Mouse (Mus musculus) cerebellum, adult 8-10 months (tissue): ENCODE measurements around the gene 1700001C19Rik.
"Not testable (repeated sequence)": the region's sequence is repeated elsewhere in the genome, so short reads cannot be mapped to it uniquely, and the experiment has no call there.

Experiments used
- DNase-seq: peaks from one replicate; pipeline ENCODE4 v3.0.0; 2022

Gene 1700001C19Rik

DNA sequence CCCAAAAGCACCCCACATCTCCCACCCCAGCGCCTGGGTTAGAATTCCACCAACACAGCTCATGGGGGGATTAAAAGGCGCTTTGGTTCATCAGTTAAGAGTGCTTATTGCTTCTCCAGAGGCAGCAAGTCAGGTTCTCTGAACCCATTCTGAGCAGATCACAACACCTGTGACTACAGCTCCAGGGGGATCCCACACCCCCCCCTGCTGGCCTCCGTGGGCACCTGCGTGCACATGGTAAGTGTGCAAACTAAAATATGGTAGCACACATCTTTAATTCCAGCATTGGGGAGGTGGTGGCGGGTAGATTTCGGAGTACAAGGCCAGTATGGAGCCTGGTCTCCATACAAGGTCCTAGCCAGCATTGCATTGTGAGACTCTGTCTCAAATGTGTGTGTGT, 9.9 kb downstream of the 1700001C19Rik start:
- DNase-seq: no peak

DNA sequence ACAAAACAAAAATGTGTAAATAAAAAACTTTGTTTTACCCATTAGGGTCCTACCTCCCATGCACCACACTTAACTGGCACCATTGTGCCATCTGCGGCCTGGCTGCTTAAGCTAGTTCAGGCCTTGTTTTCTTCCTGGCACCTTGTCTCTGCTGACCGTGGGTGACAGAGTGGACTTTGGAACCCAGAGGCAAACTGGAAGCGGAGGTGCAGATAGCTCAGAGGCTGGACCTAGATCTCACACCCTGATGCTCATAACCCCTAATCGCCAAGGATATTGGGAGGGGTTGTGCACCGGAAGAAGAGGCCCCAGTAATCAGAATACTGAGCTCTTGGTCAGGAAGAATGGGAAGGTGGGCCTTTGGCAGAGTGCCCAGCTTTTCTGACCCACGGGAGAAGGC, 13.0 kb downstream of the 1700001C19Rik start:
- DNase-seq: no peak

DNA sequence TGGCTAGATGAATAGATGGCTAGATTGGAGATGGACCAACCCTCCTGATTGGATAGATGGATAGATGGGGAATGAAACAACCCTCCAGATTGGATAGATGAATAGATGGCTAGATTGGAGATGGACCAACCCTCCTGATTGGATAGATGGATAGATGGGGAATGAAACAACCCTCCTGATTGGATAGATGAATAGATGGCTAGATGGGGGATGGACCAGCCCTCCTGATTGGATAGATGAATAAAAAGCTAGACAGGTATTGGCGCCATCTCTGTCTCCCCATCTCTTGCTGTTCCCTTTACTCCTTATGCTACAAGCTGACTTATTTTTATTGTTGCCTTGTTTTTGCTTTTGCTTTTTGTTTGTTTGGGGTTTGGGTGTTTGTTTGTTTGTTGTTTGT, 14.6 kb downstream of the 1700001C19Rik start:
- not testable (repeated sequence) for DNase-seq

DNA sequence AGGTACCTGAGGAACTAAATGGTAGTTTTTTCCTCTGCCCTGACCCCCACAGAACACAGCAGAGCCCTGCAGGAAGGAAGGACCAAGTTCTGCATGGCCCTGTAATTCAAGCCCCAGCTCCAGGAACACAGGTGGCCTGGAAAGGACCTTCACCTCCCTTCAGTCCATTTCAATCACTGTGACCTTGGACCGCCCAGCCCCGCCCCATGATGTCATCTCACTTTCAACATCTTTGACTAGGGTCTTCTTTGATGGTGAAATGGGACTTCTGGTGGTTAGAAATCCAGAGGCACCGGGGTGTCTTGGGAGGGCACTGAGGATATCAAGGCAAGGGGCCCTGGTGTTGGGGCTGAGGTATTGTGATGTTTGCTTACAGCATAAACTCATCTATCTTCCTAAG, 15.6 kb downstream of the 1700001C19Rik start:
- DNase-seq: no peak

DNA sequence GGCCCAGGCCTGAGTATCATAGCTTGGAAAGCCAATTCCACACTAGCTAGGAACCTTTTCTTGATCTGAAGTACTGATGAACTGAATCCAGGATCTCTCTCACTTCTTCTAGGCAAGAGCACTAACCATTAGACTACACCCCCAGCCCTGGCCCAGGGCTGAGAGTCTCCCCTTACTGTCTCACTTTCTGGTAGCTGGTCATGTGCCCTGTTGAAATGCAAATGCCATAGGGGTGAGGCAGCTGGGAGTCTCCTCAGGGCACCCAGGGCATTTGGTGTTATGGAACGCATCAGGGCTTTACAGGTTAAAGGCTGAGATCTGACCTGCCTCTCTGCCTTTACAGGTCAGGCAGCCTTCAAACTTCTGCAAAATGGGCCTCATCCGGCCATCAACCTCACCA, 17.0 kb downstream of the 1700001C19Rik start:
- no peak for DNase-seq

DNA sequence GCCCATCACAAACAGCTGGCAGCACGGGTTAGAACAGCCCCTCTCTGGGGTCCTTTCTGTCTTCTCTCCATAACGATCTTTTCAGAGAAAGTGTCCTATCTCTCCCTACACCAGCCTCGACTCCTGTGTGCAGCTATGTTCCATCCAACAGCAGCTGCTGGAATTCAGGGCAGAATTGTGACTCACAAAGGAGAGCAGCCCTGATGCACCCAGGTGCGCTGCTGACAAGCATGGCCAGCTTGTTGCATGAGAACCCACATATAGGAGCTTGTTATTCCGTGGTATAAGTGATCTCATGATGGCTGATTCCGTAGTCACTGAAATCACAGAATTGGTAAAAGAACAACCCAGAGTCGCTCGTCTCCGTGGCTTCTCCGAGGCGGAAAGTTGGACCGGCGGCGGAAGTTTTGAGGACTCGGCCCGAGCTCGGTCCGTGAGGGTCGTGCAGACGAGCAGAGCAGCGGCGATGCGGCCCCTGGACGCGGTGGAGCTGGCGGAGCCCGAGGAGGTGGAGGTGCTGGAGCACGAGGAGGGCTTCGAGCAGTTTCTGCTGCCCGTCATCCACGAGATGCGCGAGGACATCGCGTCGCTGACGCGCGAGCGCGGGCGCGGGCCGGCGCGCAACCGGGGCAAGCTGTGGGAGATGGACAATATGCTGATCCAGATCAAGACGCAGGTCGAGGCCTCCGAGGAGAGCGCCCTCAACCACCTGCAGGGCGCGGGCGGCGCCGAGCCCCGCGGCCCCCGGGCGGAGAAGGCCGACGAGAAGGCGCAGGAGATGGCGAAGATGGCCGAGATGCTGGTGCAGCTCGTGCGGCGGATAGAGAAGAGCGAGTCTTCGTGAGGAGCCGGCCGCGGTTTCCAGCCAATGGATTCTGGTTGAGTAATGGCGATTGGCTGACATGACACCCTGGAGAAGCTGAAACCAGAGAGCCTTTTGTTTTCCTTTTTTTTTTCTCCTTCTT, 27.0 kb downstream of the 1700001C19Rik start:
- DNase-seq: peak; percentile 22

DNA sequence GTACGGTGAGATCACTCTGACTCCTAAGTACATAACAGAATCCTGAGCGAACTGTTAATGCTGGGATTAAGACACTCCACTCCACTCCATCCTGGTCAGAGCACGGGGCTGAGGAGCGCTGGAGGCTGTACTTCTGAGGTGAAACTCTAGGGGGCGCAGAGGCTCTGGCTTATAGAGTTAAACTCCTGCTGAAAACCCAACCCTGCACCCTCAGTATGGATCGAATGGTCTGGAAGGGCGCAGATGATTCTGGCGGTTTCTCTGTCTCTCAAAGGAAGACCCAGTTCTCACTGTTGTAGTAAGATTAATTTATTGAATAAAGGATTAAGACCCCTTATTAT, 28.6 kb downstream of the 1700001C19Rik start:
- DNase-seq: peak; percentile 48

DNA sequence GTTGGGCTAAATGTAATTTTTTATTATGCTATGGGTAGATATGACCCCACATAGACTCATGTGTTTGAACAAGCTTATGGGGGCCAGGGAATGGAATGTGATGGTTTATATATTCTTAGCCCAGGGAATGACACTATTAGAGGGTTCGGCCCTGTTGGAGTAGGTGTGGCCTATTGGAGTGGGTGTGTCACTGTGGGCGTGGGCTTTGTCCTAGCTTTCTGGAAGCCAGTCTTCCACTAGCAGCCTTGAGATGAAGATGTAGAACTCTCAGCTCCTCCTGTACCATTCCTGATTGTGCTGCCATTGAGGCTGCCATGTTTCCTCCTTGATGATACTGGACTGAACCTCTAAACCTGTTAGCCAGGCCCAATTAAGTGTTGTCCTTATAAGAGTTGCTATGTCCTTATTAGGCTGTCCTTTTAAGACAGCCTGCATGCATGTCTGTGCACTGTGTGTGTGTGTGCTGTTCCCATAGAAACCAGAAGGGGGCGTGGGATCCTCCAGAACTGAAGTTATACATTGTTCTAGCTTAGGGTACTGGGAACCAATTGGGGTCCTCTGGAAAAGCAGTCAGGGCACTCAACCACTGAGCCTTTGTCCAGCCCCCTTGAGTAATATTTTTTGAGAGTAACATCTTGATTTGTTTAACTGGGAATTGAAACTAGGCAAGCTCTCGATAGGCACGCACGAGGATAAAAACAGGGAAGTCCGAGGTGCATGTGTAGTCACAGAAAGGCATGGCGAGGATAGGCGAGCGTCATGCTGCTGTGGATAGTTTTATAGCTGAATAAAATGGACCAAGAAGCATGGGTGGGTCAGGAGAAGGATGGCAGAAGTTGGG, 29.2 kb downstream of the 1700001C19Rik start:
- DNase-seq: no peak

DNA sequence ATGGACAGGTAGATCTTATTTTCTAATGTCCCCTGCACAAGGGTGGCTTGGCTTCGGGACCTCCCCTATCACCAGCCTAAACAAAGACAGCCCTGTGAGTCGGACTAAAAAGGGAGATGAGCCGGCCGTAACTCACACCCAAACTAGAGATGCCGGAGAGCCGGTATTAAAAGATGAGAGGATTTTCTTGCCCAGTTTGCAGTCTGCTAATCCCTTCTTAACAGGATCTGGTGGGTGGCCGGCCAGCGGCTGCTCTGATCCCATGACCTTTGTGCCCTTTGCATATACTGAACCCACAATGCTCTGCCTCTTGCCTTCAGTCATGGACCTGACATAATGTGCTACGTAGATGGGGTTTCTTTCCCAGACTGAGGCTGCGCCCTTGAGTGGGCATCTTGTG, 36.7 kb downstream of the 1700001C19Rik start, which contains the start of gene Guca1a:
Gene Guca1a, minus strand, starts transcription at position 134 of the 400 bp plus-strand sequence.
- DNase-seq: no peak

DNA sequence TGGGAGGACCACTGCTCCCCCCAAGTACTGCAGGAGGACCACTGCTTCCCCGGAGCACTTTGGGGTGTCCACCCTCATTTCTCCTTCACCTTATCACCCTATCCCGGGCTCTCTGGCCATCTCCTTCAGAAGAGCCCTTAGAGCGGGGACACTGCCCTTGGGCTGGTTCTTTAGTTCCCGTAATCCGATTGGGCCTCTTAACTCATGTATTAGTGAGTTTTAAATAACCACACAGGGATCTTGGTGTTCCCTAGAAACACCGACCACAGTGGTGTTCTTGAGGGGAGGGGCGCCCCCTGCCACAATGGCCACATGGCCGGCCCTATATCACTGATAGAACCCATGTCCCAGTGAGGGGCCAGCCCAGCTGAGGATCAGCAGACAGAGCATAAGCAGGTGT, 38.1 kb downstream of the 1700001C19Rik start:
- no peak for DNase-seq

DNA sequence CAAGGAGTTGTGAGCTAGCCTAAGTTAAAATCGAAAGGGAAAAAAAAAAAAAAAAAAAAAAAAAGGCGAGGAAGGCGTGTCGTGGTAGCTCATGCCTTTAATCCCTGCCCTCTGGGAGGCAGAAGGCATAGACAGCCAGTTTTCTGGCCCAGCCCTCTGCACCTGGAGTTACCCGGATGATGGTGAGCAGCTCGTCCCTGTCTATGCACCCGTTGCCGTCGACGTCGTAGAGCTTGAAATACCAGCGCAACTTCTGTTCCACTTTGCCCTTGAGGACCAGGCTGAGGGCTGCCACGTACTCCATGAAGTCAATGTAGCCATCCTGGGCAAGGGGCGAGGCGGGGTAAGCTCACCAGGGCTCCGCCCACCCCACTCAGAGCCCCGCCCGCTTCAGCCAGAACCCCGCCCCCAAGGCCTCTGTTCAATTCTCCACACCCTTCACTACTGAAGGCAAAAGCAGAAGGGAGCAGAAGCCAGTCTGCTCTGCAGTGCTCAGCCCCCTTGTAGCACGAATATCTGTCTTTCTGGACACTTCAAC, 41.7 kb downstream of the 1700001C19Rik start:
- no peak for DNase-seq

DNA sequence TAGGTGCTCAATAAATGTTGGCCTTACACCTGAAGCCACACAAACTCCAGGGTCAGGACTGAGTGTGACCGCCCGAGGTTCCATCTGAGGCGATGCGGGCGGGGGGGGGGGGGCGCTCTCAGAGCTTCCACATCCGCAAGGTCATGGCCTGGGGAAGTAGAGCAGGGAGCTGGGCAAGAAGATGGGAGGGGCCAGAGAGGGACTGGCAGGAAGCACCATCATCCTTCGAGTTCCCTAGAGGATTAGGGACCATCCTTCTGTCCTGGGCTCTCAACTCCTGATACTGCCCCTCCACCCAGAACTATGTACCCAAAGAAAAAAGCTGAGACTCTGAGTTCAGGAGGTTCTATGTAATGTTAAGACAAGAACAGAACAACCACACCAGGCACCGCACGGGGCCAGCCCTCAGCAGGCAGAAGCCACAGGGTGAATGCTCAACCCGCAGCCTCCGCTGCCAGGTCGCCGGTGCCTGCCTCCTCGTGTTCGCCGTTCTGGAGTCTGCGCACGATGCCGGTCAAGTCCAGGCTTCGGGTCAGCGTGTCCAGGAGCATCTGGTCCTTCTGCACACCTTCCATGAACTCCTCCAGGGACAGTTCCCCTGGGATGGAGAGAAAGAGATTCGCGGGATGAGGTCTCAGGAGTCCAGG, 42.8 kb downstream of the 1700001C19Rik start:
- no peak for DNase-seq

DNA sequence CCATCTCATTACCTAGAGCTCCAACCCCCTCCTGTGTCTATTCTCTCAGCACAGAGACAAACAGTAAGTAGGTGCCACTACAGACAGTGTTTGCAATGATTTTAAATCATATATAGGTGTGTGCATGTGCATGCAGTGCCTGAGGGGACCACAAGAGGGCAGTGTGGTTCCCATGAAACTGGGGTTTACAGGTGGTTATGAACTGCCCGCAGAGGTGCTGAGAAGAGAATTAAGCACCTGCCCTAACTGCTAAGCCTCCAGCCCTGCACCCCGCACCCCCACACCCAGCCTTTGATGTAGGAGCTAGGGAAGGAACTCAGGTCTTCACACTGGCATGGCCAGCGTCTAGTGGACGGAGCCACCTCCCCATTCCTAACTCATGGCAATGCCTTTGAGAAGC, 50.5 kb downstream of the 1700001C19Rik start:
- DNase-seq: peak; percentile 10

DNA sequence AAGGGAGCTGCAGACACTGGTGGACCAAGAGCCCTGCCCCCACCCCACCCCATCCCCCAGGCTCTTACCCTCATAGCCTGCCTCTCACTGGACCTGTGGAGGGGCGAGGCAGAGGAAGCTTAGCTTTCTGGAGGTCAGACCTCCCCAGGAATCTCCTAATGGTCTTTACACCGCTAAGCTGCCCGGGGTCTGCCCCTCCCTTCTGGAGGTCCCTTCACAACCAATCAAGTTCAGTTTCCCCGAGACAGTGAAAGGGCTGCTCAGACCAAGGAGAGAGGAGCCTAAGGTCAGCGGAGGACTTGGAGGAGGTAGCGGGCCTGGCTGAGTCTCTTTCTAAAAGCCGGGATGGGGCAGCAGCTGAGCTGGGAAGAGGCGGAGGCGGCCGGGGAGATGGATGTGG, 52.0 kb downstream of the 1700001C19Rik start, which contains the start of gene Guca1b:
Gene Guca1b, plus strand, starts transcription at position 249 of the 400 bp plus-strand sequence.
- DNase-seq: no peak

DNA sequence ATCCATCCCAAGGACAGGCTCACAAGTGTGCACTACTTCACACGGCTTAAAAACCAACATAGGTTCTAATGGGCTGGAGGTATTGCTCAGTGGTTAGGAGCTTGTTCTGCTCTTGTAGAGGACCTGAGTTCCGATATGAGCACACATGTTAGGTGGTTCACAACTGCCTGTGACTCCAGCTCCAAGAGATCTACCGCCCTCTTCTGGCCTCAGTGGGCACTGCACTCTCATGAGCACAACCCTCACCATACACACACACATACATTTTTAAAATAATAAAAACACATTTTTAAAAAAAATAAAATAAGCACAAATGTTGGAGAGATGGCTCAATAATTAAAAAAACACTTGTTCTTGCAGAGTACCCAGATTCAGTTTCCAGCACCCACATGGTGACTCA, 53.1 kb downstream of the 1700001C19Rik start:
- DNase-seq: no peak

DNA sequence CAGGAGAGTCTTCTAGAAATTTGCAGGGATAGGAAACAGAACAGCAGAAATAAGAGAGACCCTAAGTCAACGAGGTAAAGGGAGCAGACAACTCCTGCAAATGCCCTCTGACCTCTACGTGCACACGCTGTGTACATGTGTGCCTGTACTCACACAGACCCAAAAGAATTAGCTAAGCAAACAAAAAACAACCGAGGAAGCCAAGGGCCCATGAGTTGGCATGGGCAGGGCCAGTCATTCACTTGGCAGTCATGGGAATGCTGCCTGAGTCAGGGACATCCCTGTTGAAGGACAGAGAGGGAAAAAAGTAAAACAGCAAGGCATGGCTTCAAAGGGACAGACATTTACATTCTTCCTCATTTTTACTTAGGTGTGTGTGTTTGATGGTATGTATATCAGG, 53.9 kb downstream of the 1700001C19Rik start:
- DNase-seq: no peak

DNA sequence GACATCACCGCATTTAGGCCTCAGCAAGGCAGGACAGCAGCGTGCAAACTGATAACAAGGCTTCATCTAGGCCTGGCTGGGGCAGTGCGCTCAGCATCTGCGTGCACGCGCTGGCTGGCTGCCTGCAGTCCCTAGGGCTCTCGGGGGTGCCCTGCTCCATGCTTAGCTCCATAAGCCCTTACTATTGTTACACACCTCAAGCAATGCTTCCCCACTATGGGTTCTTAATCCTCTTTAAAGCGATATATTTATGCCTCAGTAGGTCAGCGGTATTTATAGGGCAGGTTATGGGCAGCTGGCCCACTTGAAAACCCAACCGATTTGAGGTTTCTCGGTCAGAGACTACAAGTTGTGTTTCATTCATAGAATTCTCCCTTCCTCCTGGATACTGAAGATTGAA, 55.3 kb downstream of the 1700001C19Rik start:
- DNase-seq: no peak

DNA sequence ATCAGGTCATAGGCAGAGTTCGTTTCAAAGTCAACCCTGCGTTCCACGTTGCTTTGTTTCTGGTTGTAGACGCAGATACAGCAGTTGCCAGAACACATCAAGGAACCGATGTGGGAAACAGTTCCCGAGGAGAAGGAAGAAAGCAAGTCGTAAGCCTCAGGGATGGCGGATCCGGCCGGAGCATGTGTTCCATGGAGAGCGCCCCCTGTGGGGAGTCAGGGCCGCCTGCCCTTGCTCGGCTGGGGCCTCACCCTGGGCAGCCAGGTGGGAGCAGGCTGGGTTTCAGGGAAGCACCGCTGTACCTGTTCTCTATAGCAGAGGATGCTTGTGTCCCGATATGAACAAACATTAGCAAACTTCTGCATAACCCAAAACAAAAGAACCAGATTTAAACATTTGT, 59.0 kb downstream of the 1700001C19Rik start:
- DNase-seq: no peak

DNA sequence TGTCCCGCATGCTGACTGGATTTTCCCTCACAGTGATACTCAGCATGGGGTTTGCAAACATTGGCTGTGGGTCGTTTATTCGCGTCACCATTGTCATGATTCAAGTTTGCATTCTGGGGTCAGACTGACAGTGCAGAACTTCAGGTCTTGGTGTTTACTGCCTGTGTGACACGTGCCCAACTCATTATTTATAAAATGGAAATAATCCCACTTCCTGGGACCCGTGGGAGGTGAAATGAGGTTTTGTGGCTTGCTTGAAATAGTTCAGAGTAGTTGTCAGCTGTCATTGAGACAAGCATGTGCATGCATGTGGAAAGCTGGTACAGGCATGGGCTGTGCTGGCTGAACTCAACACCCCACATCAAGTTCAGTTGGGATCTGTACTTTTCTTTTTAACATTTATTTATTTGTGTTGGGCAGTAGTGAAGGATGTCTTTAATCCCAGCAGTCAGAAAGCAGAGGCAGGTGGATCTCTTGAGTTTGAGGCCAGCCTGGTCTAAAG, 60.3 kb downstream of the 1700001C19Rik start:
- DNase-seq: no peak

DNA sequence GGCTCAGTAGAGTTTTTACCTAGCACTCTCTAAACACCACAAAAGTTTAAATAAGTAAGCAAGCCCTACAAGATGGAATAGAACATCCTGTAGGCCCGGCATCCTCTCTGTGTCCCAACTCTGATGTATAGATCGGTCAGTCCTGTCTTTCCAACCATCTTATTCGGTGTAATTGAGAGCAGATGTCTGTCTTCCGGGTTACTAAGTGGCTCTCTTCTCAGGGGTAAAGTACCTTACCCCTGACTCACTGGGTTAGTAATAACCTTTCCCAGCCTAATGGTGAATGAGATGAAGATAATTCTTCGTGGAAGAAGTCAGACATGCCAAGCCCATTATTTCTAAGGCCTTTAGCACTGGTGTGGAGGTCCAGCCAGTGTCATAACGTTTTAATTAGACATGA, 63.2 kb downstream of the 1700001C19Rik start:
- no peak for DNase-seq

DNA sequence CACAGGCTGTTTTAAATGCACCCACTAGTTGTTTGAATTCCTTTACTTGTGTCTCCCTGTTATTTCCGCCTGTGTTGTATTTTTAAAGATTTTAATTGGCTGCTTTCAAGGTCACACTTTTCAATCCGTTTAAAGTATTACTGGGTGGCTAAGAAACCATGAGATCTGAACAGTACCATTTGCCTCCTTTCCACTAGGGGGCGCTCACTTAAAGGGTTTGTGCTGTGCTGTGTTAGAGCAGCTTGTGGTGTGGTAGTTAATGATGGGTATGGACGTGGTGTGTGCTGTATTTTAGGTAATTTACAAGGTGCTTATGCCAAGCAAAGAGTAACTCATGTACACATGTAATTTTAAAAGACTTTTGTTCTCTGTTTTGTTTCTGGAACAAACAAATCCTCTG, 65.7 kb downstream of the 1700001C19Rik start:
- peak; percentile 49 for DNase-seq

DNA sequence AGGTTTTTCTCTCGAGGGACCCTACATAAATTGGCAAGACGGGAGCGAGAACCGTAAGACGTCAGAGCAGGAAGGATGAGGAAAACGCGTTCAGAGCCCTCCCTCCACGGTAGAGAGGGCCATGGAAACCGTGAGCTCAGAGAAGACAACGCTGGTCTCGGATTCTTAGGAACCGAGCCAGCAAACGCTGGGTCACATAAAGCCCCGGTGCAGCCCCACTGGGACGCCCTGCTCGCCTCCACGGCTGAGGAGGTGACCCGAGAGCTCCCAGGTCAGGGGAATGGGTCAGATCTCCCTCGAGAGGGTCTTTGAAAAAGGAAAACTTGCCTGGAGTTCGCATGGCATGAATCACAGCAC, 68.1 kb downstream of the 1700001C19Rik start:
- DNase-seq: no peak
